In the genomic region with DNA sequence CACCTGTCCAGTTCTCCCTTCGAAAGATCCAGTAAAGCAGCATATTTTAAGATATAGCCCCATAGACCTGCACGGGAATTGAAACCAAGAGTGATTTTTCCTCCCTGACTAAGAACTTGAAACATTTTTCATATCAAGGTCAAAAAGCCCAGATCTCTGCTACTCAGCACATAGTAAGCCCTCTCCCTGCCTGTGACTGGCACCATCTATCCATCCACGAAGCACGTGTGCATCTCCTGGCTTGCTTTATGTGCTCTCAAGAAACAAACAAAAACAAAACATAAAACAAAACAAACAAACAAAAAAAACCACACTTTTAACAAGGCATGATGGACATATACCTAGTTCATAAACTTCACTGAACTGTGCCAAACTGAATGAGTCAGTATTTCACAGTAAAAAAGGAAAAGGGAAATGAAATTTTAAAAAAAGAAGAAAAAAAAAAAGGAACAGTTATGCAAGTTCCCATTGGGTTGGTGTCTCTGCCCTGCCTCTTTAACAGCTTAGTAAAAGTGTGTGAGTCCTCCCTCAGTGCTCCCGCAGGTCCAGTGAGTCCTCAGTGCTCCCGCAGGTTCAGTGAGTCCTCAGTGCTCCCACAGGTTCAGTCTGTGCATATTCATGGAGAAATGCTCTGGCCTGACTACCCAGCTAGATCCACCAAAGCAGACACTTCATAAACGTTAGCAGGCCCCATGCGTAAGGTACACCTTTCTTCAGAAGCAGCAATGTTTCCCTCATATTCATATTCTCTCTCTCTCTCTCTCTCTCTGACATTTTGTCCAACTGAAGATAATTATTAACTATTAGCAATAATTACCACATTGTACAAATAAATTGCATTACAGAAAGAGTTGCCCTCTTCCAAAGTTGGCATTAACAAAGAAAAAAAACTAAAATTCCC, we compare ENCODE assay signal across 19 mouse cellular contexts.
DNase-seq lines count a peak whose midpoint lies in the region; TF ChIP-seq lines count a peak whose summit lies in the region.
"Had no signal": no experiment of that assay in that cellular context is flagged by ENCODE, and none has a peak within 500 bp of the region (broad histone marks: within the 10 kb centered on the region; RNA-seq: fewer than 3 reads in every experiment).

No protein-coding gene starts in this region.

- WGBS in kidney, adult 2 months = 61% methylated on average over 8 of the region's 8 CpGs
- WGBS in bone marrow, adult 2 months = 61% methylated on average over 8 of the region's 8 CpGs

- intact Hi-C loops in gastrocnemius, postnatal 14 days (cut with DNase I; ENCODE audit: low total_unique reads) = no loop called here

- H3K36me3 ChIP-seq in kidney, adult 2 months (ENCODE audit: control insufficient read depth, insufficient read depth, low read length) = no peaks in the 10 kb centered on the region
- peaks cover 52% of the 10 kb centered on the region for H3K36me3 ChIP-seq in megakaryocyte, embryonic 14.5 days (replicated peaks; ENCODE audit: low read length)
- H3K36me3 ChIP-seq: embryonic facial prominence, embryonic 10.5 days; hindbrain, embryonic 12.5 days; kidney, embryonic 15.5 days; limb, embryonic 13.5 days; lung, embryonic 15.5 days; midbrain, embryonic 10.5 days; neural tube, embryonic 15.5 days had no signal

- no peak for TF ChIP-seq CTCF in kidney, adult 2 months (conservative IDR thresholded peaks at IDR 0.05; ENCODE audit: insufficient read depth, insufficient read length, low read depth, low read length)
- no peak for TF ChIP-seq CTCF in bone marrow, adult 2 months (IDR thresholded peaks at IDR 0.05; ENCODE audit: control insufficient read depth, insufficient read depth, low read length)

- H3K4me3 ChIP-seq in kidney, adult 2 months (ENCODE audit: insufficient read depth, low read depth, low read length) = no peak overlapping the region
- H3K4me3 ChIP-seq in bone marrow, adult 2 months (replicated peaks; ENCODE audit: control insufficient read depth, low read depth, low read length) = peak overlapping the region; percentile 26
- peak overlapping the region; percentile 72 for H3K4me3 ChIP-seq in megakaryocyte, embryonic 14.5 days (replicated peaks)
- H3K4me3 ChIP-seq: embryonic facial prominence, embryonic 10.5 days; erythroblast, embryonic 14.5 days; hindbrain, embryonic 12.5 days; kidney, embryonic 15.5 days; limb, embryonic 13.5 days; lung, embryonic 15.5 days; midbrain, embryonic 10.5 days; neural tube, embryonic 15.5 days had no signal

- peaks cover 40% of the 10 kb centered on the region for H3K4me1 ChIP-seq in kidney, adult 2 months (ENCODE audit: control insufficient read depth, insufficient read depth, low read length)
- H3K4me1 ChIP-seq in bone marrow, adult 2 months (ENCODE audit: control insufficient read depth, insufficient read depth, low read length) = peaks cover 14% of the 10 kb centered on the region
- peaks cover 99% of the 10 kb centered on the region for H3K4me1 ChIP-seq in megakaryocyte, embryonic 14.5 days

- peak; percentile 39 for DNase-seq in kidney, adult 2 months
- DNase-seq in kidney, adult 9 months = no peak
- peak; percentile 56 for DNase-seq in 416B (ENCODE audit: low read depth)
- no peak for DNase-seq in gastrocnemius, postnatal 14 days
- no peak for DNase-seq in embryo, embryonic 10.5 days (ENCODE audit: low spot score)
- DNase-seq: adrenal gland, postnatal 10 days; gastrocnemius, postnatal 10 days; retina, postnatal 1 day; thymus, postnatal 4 days had no signal

- H3K27me3 ChIP-seq in kidney, adult 2 months (replicated peaks; ENCODE audit: control insufficient read depth, insufficient read depth, low read length) = no peaks in the 10 kb centered on the region
- H3K27me3 ChIP-seq in megakaryocyte, embryonic 14.5 days (replicated peaks) = no peaks in the 10 kb centered on the region
- H3K27me3 ChIP-seq: hindbrain, embryonic 12.5 days; kidney, embryonic 15.5 days; lung, embryonic 15.5 days; neural tube, embryonic 15.5 days had no signal

- H3K9me3 ChIP-seq in megakaryocyte, embryonic 14.5 days = no peaks in the 10 kb centered on the region
- H3K9me3 ChIP-seq: embryonic facial prominence, embryonic 10.5 days; hindbrain, embryonic 12.5 days; kidney, embryonic 15.5 days; limb, embryonic 13.5 days; lung, embryonic 15.5 days; midbrain, embryonic 10.5 days; neural tube, embryonic 15.5 days had no signal

- H3K27ac ChIP-seq in kidney, adult 2 months (ENCODE audit: insufficient read depth, low read depth, low read length) = peak overlapping the region; percentile 25
- H3K27ac ChIP-seq in bone marrow, adult 2 months (ENCODE audit: control insufficient read depth, insufficient read depth, low read depth, low read length, poor library complexity) = peak overlapping the region; percentile 59; the same call in 1 of the 2 replicates
- H3K27ac ChIP-seq: embryonic facial prominence, embryonic 10.5 days; hindbrain, embryonic 12.5 days; kidney, embryonic 15.5 days; limb, embryonic 13.5 days; lung, embryonic 15.5 days; midbrain, embryonic 10.5 days had no signal

- no peak for TF ChIP-seq POLR2A in kidney, adult 2 months (IDR thresholded peaks at IDR 0.05; ENCODE audit: low read depth, low read length)
- TF ChIP-seq POLR2A in bone marrow, adult 2 months (IDR thresholded peaks at IDR 0.05; ENCODE audit: borderline replicate concordance, control insufficient read depth, low read depth, low read length) = no peak

Comparison
In these comparisons a context has a peak if more than half of its experiments do, and no peak if none do; other contexts are left out.
1. DNase-seq: peak in kidney, adult 2 months (single experiment) and 416B (single experiment); none in kidney, adult 9 months (single experiment), gastrocnemius, postnatal 14 days (single experiment) and embryo, embryonic 10.5 days (single experiment).